Comparison of ENCODE assay signal across 9 mouse cellular contexts in genomic region chr4:148807397-148807796, GRCm38 (mm10). TPM values are rescaled to one million over a fixed set of nuclear protein-coding genes. Genes with fewer than 3 reads are reported as not detected.
DNase-seq lines count a peak whose midpoint lies in the region; ATAC-seq and TF ChIP-seq lines count a peak whose summit lies in the region.
"Had no signal": no experiment of that assay in that cellular context is flagged by ENCODE, and none has a peak within 500 bp of the region (broad histone marks: within the 10 kb centered on the region; RNA-seq: fewer than 3 reads in every experiment).

No protein-coding gene starts in this region.

- H3K4me3 ChIP-seq in heart, embryonic 10.5 days, result peak overlapping the region; percentile 92
- H3K4me3 ChIP-seq in ES-Bruce4 (ENCODE audit: low read depth, low read length), result no peak overlapping the region
- H3K4me3 ChIP-seq in hindbrain, embryonic 10.5 days, result peak overlapping the region; percentile 82
- peak overlapping the region; percentile 59; the same call in 1 of the 2 replicates for H3K4me3 ChIP-seq in midbrain, embryonic 12.5 days

- H3K4me1 ChIP-seq in heart, embryonic 10.5 days, result peaks cover 84% of the 10 kb centered on the region
- no peaks in the 10 kb centered on the region for H3K4me1 ChIP-seq in ES-Bruce4 (ENCODE audit: control insufficient read depth, insufficient read depth, low read length)
- peaks cover 98% of the 10 kb centered on the region for H3K4me1 ChIP-seq in hindbrain, embryonic 10.5 days (replicated peaks)
- peaks cover 73% of the 10 kb centered on the region for H3K4me1 ChIP-seq in midbrain, embryonic 12.5 days

- peak overlapping the region; percentile 99 for H3K4me2 ChIP-seq in midbrain, embryonic 12.5 days (replicated peaks)

- peak overlapping the region; percentile 90; the same call in 1 of the 2 replicates for H3K27ac ChIP-seq in heart, embryonic 10.5 days
- no peak overlapping the region for H3K27ac ChIP-seq in ES-Bruce4 (ENCODE audit: insufficient read depth, low read length)
- 0 out of 2 replicates have a peak overlapping the region, but pooled peaks have one; percentile 87 for H3K27ac ChIP-seq in hindbrain, embryonic 10.5 days
- no peak overlapping the region for H3K27ac ChIP-seq in midbrain, embryonic 12.5 days (replicated peaks)

- no peak for TF ChIP-seq POLR2A in ES-Bruce4 (IDR thresholded peaks at IDR 0.05; ENCODE audit: insufficient read depth, low read length)

- no peak for TF ChIP-seq EP300 in ES-Bruce4 (IDR thresholded peaks at IDR 0.05; ENCODE audit: insufficient read depth, low read depth, low read length)

- H3K9me3 ChIP-seq in heart, embryonic 10.5 days, result no peaks in the 10 kb centered on the region
- H3K9me3 ChIP-seq in ES-Bruce4 (replicated peaks; ENCODE audit: control insufficient read depth, insufficient read depth, low read length, poor library complexity, severe bottlenecking), result no peaks in the 10 kb centered on the region
- H3K9me3 ChIP-seq in hindbrain, embryonic 10.5 days, result no peaks in the 10 kb centered on the region
- H3K9me3 ChIP-seq in midbrain, embryonic 12.5 days, result no peaks in the 10 kb centered on the region

- no peak for DNase-seq in heart, embryonic 10.5 days (ENCODE audit: low spot score)
- DNase-seq in heart, postnatal 4 days, result no peak
- no peak for DNase-seq in hindbrain, embryonic 10.5 days (ENCODE audit: low spot score)
- no peak for DNase-seq in spleen, postnatal 4 days (ENCODE audit: low spot score in 2 of 2)
- no peak for DNase-seq in thymus, postnatal 14 days
- no peak for DNase-seq in thymus, postnatal 0 days (ENCODE audit: low spot score)
- DNase-seq: thymus, postnatal 36 days had no signal

- H3K27me3 ChIP-seq in heart, embryonic 10.5 days (ENCODE audit: insufficient read depth, poor library complexity, severe bottlenecking), result peaks cover 72% of the 10 kb centered on the region
- peaks cover 9% of the 10 kb centered on the region for H3K27me3 ChIP-seq in ES-Bruce4 (ENCODE audit: control insufficient read depth, insufficient read depth, low read length, poor library complexity, severe bottlenecking)
- peaks cover 100% of the 10 kb centered on the region for H3K27me3 ChIP-seq in hindbrain, embryonic 10.5 days (ENCODE audit: insufficient read depth, poor library complexity, severe bottlenecking)
- peaks cover 90% of the 10 kb centered on the region for H3K27me3 ChIP-seq in midbrain, embryonic 12.5 days

- no peak for TF ChIP-seq CTCF in ES-Bruce4 (IDR thresholded peaks at IDR 0.05; ENCODE audit: low read depth, low read length)

- WGBS in heart, embryonic 10.5 days, result 4% methylated on average over 9 of the region's 9 CpGs
- WGBS in hindbrain, embryonic 10.5 days, result 2% methylated on average over 9 of the region's 9 CpGs
- WGBS in midbrain, embryonic 12.5 days, result under 1% methylated on average over 9 of the region's 9 CpGs

- H3K36me3 ChIP-seq in heart, embryonic 10.5 days, result no peaks in the 10 kb centered on the region
- H3K36me3 ChIP-seq in ES-Bruce4 (ENCODE audit: control insufficient read depth, insufficient read depth, low read length, poor library complexity, severe bottlenecking), result no peaks in the 10 kb centered on the region
- H3K36me3 ChIP-seq in hindbrain, embryonic 10.5 days, result no peaks in the 10 kb centered on the region
- H3K36me3 ChIP-seq in midbrain, embryonic 12.5 days, result no peaks in the 10 kb centered on the region

- ATAC-seq in midbrain, embryonic 12.5 days (ENCODE audit: low FRiP score, low read depth), result no peak

- 0 out of 2 replicates have a peak overlapping the region, but pooled peaks have one; percentile 2 for H3K9ac ChIP-seq in ES-Bruce4 (ENCODE audit: low read depth, poor library complexity, severe bottlenecking)
- H3K9ac ChIP-seq in midbrain, embryonic 12.5 days (replicated peaks), result no peak overlapping the region

RNA-seq across cellular contexts. Expression of gene Casz1, which starts 3.2 kb away (rescaled TPM):
- polyA plus RNA-seq in heart, embryonic 10.5 days (2016; fragmentation: Nextera tagmentation; extraction: Ambion mirVana), result 15.9 and 26.3 TPM in 2 replicates
- total RNA-seq in heart, postnatal 4 days (2021), result 10 to 100 TPM; 79.5 to 82.9 TPM
- polyA plus RNA-seq in ES-Bruce4 (2011; ENCODE audit: insufficient read depth, insufficient read length, low read depth, missing spikeins), result 13.8 and 15.6 TPM in 2 replicates
- 13.8 and 14.4 TPM in 2 replicates for polyA plus RNA-seq in hindbrain, embryonic 10.5 days (2016; fragmentation: Nextera tagmentation; extraction: Ambion mirVana)
- polyA plus RNA-seq in midbrain, embryonic 12.5 days (2016; fragmentation: Nextera tagmentation; extraction: Ambion mirVana), result 3.3 and 4.1 TPM in 2 replicates
- polyA plus RNA-seq in thymus, postnatal 0 days (2015; fragmentation: Nextera tagmentation; extraction: Ambion mirVana), result 2.5 and 3.0 TPM in 2 replicates

Comparison
In these comparisons a context has a peak if more than half of its experiments do, and no peak if none do; other contexts are left out.
1. H3K27ac ChIP-seq: peak in heart, embryonic 10.5 days (single experiment) and hindbrain, embryonic 10.5 days (single experiment); none in ES-Bruce4 (single experiment) and midbrain, embryonic 12.5 days (single experiment).